Mouse (Mus musculus) embryonic facial prominence, embryonic 15.5 days (tissue): ENCODE measurements around the gene Adsl. TPM values are rescaled to one million over a fixed set of nuclear protein-coding genes. Genes with fewer than 3 reads are reported as not detected.
"Not testable (repeated sequence)": the region's sequence is repeated elsewhere in the genome, so short reads cannot be mapped to it uniquely, and the experiment has no call there.

ENCODE experiments used
- ATAC-seq: fragments of 200-750 bp; cut with Nextera tagmentation; 2 replicates; pipeline ENCODE4 v1.8.0; 2017; ENCODE audit warnings: low read depth, moderate TSS enrichment; ENCODE audit not compliant: insufficient number of reproducible peaks, low FRiP score, low TSS enrichment
- H3K27ac ChIP-seq: fragments of 300-500 bp; sonication (generic); replicated peaks from 2 replicates; pipeline ENCODE4 v1.5.1; 2015; ENCODE audit warnings: mild to moderate bottlenecking, inconsistent platforms
- H3K27me3 ChIP-seq: fragments of 300-500 bp; sonication (generic); 2 replicates; pipeline ENCODE4 v1.6.1; 2015; ENCODE audit warnings: inconsistent platforms
- H3K36me3 ChIP-seq: fragments of 300-500 bp; sonication (generic); 2 replicates; pipeline ENCODE4 v1.6.1; 2015; ENCODE audit warnings: mild to moderate bottlenecking, inconsistent platforms
- H3K4me1 ChIP-seq: fragments of 300-500 bp; sonication (generic); 2 replicates; pipeline ENCODE4 v1.6.1; 2015; ENCODE audit warnings: inconsistent platforms
- H3K4me2 ChIP-seq: fragments of 300-500 bp; sonication (generic); replicated peaks from 2 replicates; pipeline ENCODE4 v1.6.1; 2015; ENCODE audit warnings: mild to moderate bottlenecking, inconsistent platforms
- H3K4me3 ChIP-seq: fragments of 300-500 bp; sonication (generic); replicated peaks from 2 replicates; pipeline ENCODE4 v1.5.1; 2015; ENCODE audit warnings: mild to moderate bottlenecking, inconsistent platforms
- H3K9ac ChIP-seq: fragments of 300-500 bp; sonication (generic); 2 replicates; pipeline ENCODE4 v1.6.1; 2015; ENCODE audit warnings: inconsistent platforms
- H3K9me3 ChIP-seq: fragments of 300-500 bp; sonication (generic); replicated peaks from 2 replicates; pipeline ENCODE4 v1.6.1; 2016; ENCODE audit warnings: inconsistent platforms
- WGBS: fragments of 180-500 bp; shearing (Covaris S2); methylation state at CpG from one replicate; pipeline ENCODE4 v1.1.7; 2015; 5-methylcytosine and 5-hydroxymethylcytosine counted together
- polyA plus RNA-seq: library from polyadenylated mRNA; unstranded; fragments of >200 nt; fragmentation: Nextera tagmentation; extraction: Ambion mirVana; gene quantifications from 2 replicates; pipeline ENCODE4 v1.2.1, GENCODE M21; 2015

The Adsl gene
- polyA plus RNA-seq, 1 experiment from 2014 or later = 136 TPM

DNA sequence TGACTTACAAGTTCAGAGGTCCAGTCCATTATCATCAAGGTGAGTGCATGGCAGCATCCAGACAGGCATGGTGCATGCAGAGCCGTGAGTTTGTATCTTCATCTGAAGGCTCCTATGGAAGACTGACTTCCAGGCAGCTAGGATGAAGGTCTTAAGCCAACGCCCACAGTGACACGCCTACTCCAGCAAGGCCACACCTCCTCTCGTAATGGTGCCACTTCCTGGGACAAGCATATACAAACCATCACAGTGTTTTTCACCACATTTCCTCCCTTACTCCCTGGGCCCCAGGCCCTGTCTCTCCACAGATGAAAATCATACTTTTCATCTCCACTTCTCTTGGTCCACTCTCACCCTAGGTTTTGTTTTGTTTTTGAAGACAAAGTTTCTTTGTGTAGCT lies 26.5 kb upstream of the Adsl start:
- Histone ChIP-seq H3K27ac (no peak overlapping the region), H3K4me2 (no peak overlapping the region), H3K9me3 (no peaks in the 10 kb centered on the region), H3K36me3 (peaks cover 74% of the 10 kb centered on the region), H3K4me3 (no peak overlapping the region), H3K4me1 (no peaks in the 10 kb centered on the region), H3K27me3 (no peaks in the 10 kb centered on the region), H3K9ac (no peak overlapping the region)
- ATAC-seq = no peak
- 77% methylated on average over 4 of the region's 4 CpGs for WGBS

DNA sequence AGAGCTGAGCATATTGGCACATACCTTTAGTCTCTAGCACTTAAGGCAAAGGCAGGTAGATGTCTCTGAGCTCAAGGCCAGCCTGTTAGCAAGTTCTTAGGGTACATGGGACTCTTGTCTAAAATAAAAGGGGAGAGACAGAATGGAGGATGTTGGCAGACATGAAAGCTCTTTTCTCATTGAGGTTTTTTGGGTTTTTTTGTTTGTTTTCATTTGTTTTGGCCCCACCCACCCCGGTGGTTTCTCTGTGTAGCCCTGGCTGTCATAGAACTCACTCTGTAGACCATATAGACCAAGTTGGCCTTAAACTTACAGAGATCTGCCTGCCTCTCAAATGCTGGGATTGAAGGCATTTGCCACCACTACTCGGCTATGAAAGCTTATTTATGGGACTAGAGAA lies 24.1 kb upstream of the Adsl start:
- H3K27ac ChIP-seq = no peak overlapping the region
- H3K4me1 ChIP-seq = peaks cover 5% of the 10 kb centered on the region
- H3K4me3 ChIP-seq = no peak overlapping the region
- no peaks in the 10 kb centered on the region for H3K9me3 ChIP-seq
- 89% methylated on average over 2 of the region's 2 CpGs for WGBS
- no peak for ATAC-seq
- H3K27me3 ChIP-seq = no peaks in the 10 kb centered on the region
- no peak overlapping the region for H3K9ac ChIP-seq
- H3K4me2 ChIP-seq = no peak overlapping the region
- H3K36me3 ChIP-seq = peaks cover 76% of the 10 kb centered on the region

DNA sequence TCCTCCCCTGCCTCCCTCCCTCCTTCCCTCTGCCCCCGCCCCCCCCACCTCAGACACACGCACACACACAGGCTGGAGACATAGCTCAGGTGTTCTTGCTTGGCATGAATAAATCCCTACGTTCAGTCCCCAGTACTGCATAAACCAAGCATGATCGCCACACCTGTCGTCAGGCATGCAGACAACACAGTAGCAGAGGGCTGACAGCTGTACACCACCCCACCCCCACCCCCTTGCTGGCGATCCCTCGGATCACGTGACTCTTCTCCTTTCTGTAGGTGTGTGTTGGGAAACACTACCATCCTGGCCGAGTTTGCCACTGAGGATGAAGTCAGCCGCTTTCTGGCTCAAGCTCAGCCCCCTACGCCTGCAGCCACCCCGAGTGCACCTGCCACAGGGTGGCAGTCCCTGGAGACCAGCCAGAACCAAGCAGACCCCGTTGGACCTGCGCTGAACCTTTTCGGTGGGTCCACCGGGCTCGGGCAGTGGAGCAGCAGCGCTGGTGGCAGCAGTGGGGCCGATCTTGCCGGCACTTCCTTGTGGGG lies 19.4 kb upstream of the Adsl start:
- peaks cover 54% of the 10 kb centered on the region for H3K36me3 ChIP-seq
- H3K4me1 ChIP-seq = peaks cover 11% of the 10 kb centered on the region
- WGBS = 73% methylated on average over 20 of the region's 20 CpGs

DNA sequence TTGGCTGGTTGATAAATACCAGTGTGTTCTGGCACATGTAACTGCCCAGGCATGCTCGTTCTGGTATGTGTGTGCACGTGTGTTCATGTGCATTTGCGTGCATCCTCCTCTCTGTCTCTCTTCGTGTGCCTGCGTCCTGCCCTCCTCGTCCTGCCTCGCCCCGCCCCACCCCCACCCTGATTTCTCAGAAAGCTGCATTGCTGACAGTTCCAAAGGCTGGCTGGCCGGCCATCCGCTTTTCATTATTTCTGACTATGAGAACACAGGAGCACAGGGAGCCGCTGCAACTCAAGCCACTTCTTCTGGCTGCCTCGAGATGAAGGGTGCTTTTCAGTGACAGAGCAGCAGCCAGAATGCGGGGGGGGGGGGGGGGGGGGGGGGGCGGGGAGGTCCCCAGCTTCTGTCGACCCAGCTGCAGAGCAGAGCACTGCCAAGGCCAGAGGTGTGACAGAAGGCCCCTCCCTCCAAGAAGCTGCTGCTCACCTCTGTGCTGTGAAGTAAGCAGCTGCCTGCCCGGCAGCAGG lies 18.2 kb upstream of the Adsl start:
- Histone ChIP-seq H3K4me3 (no peak overlapping the region), H3K9ac (no peak overlapping the region), H3K27me3 (no peaks in the 10 kb centered on the region), H3K4me2 (0 out of 2 replicates have a peak overlapping the region, but pooled peaks have one; percentile 10), H3K9me3 (no peaks in the 10 kb centered on the region), H3K27ac (no peak overlapping the region), H3K36me3 (peaks cover 47% of the 10 kb centered on the region), H3K4me1 (peaks cover 11% of the 10 kb centered on the region)
- ATAC-seq = peak; percentile 49
- WGBS = 7% methylated on average over 14 of the region's 16 CpGs

More for the DNA sequence above, 19.4 kb upstream of the Adsl start:
- no peak overlapping the region for H3K4me3 ChIP-seq
- H3K27ac ChIP-seq = no peak overlapping the region
- H3K9ac ChIP-seq = no peak overlapping the region
- no peaks in the 10 kb centered on the region for H3K9me3 ChIP-seq
- ATAC-seq = no peak
- H3K4me2 ChIP-seq = no peak overlapping the region
- H3K27me3 ChIP-seq = no peaks in the 10 kb centered on the region

DNA sequence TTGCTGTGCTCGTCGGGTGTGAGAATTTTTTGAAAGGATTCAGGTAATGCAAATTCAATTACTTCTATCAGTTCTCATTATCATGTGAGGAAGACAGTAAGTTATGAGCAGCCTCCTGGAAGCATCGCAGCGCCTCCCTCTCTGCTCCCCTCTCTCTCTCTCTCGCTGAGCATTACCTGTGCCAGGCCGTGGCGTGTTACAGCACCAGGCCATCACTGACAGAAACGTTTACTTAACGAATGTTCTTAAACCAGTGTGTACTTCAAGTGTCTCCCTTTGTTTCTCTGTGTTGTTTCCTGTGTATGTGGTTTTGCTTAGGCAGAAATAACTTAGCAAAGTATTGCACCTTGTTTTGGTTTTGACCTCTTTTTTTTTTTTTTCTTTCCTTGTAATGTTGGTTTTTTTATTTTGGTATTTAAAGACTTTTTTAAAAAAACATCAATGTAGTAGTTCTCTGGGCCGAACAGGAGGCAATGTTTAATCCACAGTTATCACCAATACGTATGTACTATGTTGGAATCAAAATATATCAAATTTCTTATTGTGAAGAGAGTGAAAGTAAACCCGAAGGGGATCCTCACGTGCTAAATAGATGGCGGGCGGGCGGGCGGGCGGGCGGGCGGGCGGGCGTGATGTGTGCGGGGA lies 17.5 kb upstream of the Adsl start:
- not testable (repeated sequence) for ATAC-seq, H3K27me3 ChIP-seq, H3K27ac ChIP-seq, H3K4me2 ChIP-seq, H3K9me3 ChIP-seq, H3K9ac ChIP-seq, H3K4me3 ChIP-seq
- 62% methylated on average over 23 of the region's 23 CpGs for WGBS
- peaks cover 44% of the 10 kb centered on the region for H3K36me3 ChIP-seq
- peaks cover 11% of the 10 kb centered on the region for H3K4me1 ChIP-seq

DNA sequence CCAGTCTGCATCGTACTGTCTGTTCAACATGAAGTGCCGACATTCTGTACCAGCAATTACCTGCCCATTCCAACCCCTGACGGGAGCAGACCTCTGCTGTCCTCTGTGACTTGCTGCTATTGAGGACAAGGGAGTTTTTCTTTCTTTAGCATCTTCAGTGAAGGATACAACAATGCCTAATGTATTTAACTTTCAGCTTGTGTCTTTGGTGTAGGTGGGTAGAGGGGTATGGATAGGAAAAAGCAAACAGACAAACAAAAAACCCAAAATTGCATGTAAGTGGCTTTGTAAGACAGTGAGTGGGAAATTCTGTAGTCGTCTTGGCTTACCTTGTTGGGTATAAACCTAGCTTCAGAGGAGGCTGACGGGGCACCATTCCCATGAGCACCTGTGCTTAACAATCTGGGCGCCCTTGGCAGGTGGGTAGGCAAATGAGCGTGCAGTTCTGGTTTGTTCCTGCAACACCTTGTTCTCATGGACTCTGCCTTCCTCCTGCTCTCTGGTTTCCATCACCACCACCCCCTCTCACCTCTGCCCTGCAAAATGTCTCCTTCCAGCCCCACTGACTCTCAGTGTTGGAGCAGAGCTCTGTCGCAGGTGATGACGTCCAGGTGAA lies 16.8 kb upstream of the Adsl start:
- no peak for ATAC-seq
- Histone ChIP-seq H3K27me3 (no peaks in the 10 kb centered on the region), H3K9ac (no peak overlapping the region), H3K9me3 (no peaks in the 10 kb centered on the region), H3K4me1 (peaks cover 11% of the 10 kb centered on the region), H3K36me3 (peaks cover 39% of the 10 kb centered on the region), H3K4me3 (no peak overlapping the region), H3K4me2 (no peak overlapping the region), H3K27ac (0 out of 2 replicates have a peak overlapping the region, but pooled peaks have one; percentile 34)
- 81% methylated on average over 9 of the region's 9 CpGs for WGBS

- no peak overlapping the region for H3K27ac ChIP-seq
- WGBS = 86% methylated on average over 5 of the region's 5 CpGs
- H3K4me2 ChIP-seq = no peak overlapping the region
- no peaks in the 10 kb centered on the region for H3K9me3 ChIP-seq
- H3K27me3 ChIP-seq = no peaks in the 10 kb centered on the region
- H3K4me1 ChIP-seq = peaks cover 5% of the 10 kb centered on the region
- H3K4me3 ChIP-seq = no peak overlapping the region
- ATAC-seq = no peak
- H3K36me3 ChIP-seq = peaks cover 24% of the 10 kb centered on the region
- H3K9ac ChIP-seq = no peak overlapping the region
These were observed 13.4 kb upstream of the Adsl start for GRCm38 (mm10) chr15:80934841-80935240.

- Histone ChIP-seq H3K4me2 (no peak overlapping the region), H3K9ac (no peak overlapping the region), H3K4me1 (no peaks in the 10 kb centered on the region), H3K36me3 (peaks cover 19% of the 10 kb centered on the region), H3K4me3 (no peak overlapping the region), H3K27me3 (no peaks in the 10 kb centered on the region), H3K9me3 (no peaks in the 10 kb centered on the region), H3K27ac (no peak overlapping the region)
- 67% methylated on average over 3 of the region's 3 CpGs for WGBS
- no peak for ATAC-seq
These were observed 11.6 kb upstream of the Adsl start for GRCm38 (mm10) chr15:80936686-80937085.

- no peaks in the 10 kb centered on the region for H3K27me3 ChIP-seq
- no peaks in the 10 kb centered on the region for H3K4me1 ChIP-seq
- no peaks in the 10 kb centered on the region for H3K9me3 ChIP-seq
- no peak overlapping the region for H3K4me3 ChIP-seq
- no peak overlapping the region for H3K27ac ChIP-seq
- H3K4me2 ChIP-seq = no peak overlapping the region
- H3K9ac ChIP-seq = no peak overlapping the region
- H3K36me3 ChIP-seq = peaks cover 11% of the 10 kb centered on the region; the same call in 1 of the 2 replicates
- no peak for ATAC-seq
- 63% methylated on average over 4 of the region's 4 CpGs for WGBS
These were observed 9.7 kb upstream of the Adsl start for GRCm38 (mm10) chr15:80938615-80939014.

DNA sequence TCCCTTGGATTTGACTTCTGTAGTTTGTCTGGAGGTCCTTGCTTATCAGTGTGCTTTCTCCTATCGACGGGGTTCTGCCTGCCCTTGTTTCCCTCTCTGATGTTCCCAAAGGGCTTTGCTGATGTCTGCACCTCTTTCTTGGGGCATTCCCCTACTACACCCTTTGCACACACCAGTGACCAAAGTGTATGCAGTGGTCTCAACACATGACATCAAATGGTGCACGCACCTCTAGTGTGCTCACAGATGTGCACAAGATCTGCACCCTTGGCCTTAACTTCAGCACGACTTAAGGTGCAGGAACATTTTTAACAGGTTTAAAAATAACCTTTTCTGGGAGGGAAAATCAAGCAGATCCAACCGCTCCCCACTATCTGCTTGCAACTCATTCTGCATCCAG lies 8.9 kb upstream of the Adsl start:
- H3K27ac ChIP-seq = no peak overlapping the region
- ATAC-seq = no peak
- H3K4me2 ChIP-seq = no peak overlapping the region
- H3K9me3 ChIP-seq = no peaks in the 10 kb centered on the region
- H3K9ac ChIP-seq = no peak overlapping the region
- WGBS = 84% methylated on average over 5 of the region's 5 CpGs
- peaks cover 11% of the 10 kb centered on the region; the same call in 1 of the 2 replicates for H3K36me3 ChIP-seq
- no peak overlapping the region for H3K4me3 ChIP-seq
- no peaks in the 10 kb centered on the region for H3K4me1 ChIP-seq
- H3K27me3 ChIP-seq = no peaks in the 10 kb centered on the region

DNA sequence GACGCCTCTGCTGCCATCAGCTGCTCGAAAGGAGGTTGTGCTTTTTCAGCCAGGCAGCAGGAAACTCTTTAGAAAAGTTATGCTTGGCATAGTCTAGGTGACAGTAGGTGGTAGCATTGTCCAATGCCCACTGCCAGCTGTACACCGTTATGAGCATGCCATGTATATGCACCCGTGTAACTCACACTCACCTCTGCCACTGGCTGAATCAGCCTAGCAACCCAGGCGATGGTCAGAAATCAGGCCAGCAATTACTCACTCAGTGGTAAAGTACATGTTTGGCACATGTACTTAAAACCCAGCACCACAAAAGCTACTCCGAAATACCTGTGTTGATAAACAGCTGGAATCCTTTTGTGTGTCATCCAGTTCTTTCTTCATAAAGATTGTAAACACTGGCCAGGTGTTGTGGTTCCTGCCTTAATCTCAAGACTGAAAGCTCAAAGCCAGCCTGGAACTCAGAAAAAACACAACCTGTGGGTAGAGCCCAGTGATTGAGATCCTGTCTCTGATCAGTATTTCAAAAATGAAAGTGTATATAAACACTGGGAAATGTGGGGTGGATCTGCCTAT lies 6.7 kb upstream of the Adsl start:
- Histone ChIP-seq H3K9me3 (no peaks in the 10 kb centered on the region), H3K27ac (no peak overlapping the region), H3K27me3 (no peaks in the 10 kb centered on the region), H3K4me2 (no peak overlapping the region), H3K4me3 (no peak overlapping the region), H3K36me3 (peaks cover 8% of the 10 kb centered on the region; the same call in 1 of the 2 replicates), H3K4me1 (no peaks in the 10 kb centered on the region), H3K9ac (no peak overlapping the region)
- ATAC-seq = no peak
- 87% methylated on average over 6 of the region's 6 CpGs for WGBS
